Mouse (Mus musculus) neural tube, embryonic 14.5 days (tissue): Measurements from ENCODE around the gene A930017K11Rik. TPM values are rescaled to one million over a fixed set of nuclear protein-coding genes. Genes with fewer than 3 reads are reported as not detected.

Source experiments
- ATAC-seq: fragments of 200-750 bp; cut with Nextera tagmentation; 2 replicates; pipeline ENCODE4 v1.8.0; 2017; ENCODE audit warnings: low read depth, mild to moderate bottlenecking, moderate TSS enrichment, moderate library complexity
- H3K27ac ChIP-seq: fragments of 300-500 bp; sonication (generic); 2 replicates; pipeline ENCODE4 v1.5.1; 2014; ENCODE audit warnings: low read depth, mild to moderate bottlenecking, control low read depth, low read length, moderate library complexity, mixed read lengths
- H3K27me3 ChIP-seq: fragments of 300-500 bp; sonication (generic); 2 replicates; pipeline ENCODE4 v1.6.1; 2014; ENCODE audit warnings: low read length; ENCODE audit not compliant: control insufficient read depth, insufficient read depth
- H3K36me3 ChIP-seq: fragments of 300-500 bp; sonication (generic); 2 replicates; pipeline ENCODE4 v1.6.1; 2014; ENCODE audit warnings: low read length, mixed read lengths; ENCODE audit not compliant: control insufficient read depth, insufficient read depth
- H3K4me1 ChIP-seq: fragments of 300-500 bp; sonication (generic); 2 replicates; pipeline ENCODE4 v1.6.1; 2014; ENCODE audit warnings: low read length; ENCODE audit not compliant: control insufficient read depth, insufficient read depth
- H3K4me2 ChIP-seq: fragments of 300-500 bp; sonication (generic); 2 replicates; pipeline ENCODE4 v1.6.1; 2014; ENCODE audit warnings: mild to moderate bottlenecking, low read depth, low read length, control low read depth
- H3K4me3 ChIP-seq: fragments of 300-500 bp; sonication (generic); 2 replicates; pipeline ENCODE4 v1.5.1; 2014; ENCODE audit warnings: low read depth, low read length, control low read depth, mixed read lengths
- H3K9ac ChIP-seq: fragments of 300-500 bp; sonication (generic); replicated peaks from 2 replicates; pipeline ENCODE4 v1.6.1; 2014; ENCODE audit warnings: low read depth, mild to moderate bottlenecking, control low read depth, low read length, mixed read lengths
- H3K9me3 ChIP-seq: fragments of 300-500 bp; sonication (generic); 2 replicates; pipeline ENCODE4 v1.6.1; 2016; ENCODE audit warnings: low read length; ENCODE audit not compliant: control insufficient read depth
- WGBS: fragments of 180-500 bp; shearing (Covaris S2); extraction: QIAGEN DNeasy Blood & Tissue Kit; methylation state at CpG from one replicate; pipeline ENCODE4 v1.1.7; 2014; 5-methylcytosine and 5-hydroxymethylcytosine counted together
- polyA plus RNA-seq: library from polyadenylated mRNA; unstranded; fragments of >200 nt; fragmentation: Nextera tagmentation; extraction: Ambion mirVana; gene quantifications from 2 replicates; pipeline ENCODE4 v1.2.1, GENCODE M21; 2014

A930017K11Rik gene
- polyA plus RNA-seq, 1 experiment from 2014 or later = 0.08 TPM

GRCm38 (mm10) chr17:25943769-25944168 is 8.6 kb downstream of the A930017K11Rik start:
- Histone ChIP-seq H3K36me3 (no peaks in the 10 kb centered on the region), H3K9me3 (no peaks in the 10 kb centered on the region), H3K4me1 (peaks cover 10% of the 10 kb centered on the region; the same call in 1 of the 2 replicates), H3K9ac (no peak overlapping the region), H3K4me3 (no peak overlapping the region), H3K27me3 (no peaks in the 10 kb centered on the region), H3K27ac (no peak overlapping the region), H3K4me2 (no peak overlapping the region)
- 80% methylated on average over 9 of the region's 9 CpGs for WGBS
- ATAC-seq = no peak

DNA sequence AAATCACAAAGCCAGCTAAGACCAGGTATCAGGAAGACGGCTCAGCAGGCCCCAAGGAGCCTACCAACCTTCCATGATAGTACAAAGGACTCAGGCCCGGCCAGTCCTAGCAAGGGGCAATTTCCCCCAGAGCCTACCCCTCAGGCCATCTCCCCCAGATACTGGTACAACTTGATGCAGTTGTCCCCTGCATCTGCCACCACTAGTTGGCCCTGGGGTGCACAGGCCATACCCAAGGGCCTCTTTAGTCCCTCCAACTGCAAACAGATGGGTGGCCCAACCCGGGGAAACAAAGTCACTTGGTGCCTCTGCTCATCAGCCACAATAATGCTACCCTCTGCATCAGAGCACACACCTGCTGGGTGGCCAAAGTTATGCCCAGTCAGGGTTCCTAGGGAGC is 9.1 kb downstream of the A930017K11Rik start:
- Histone ChIP-seq H3K4me3 (no peak overlapping the region), H3K4me1 (peaks cover 10% of the 10 kb centered on the region; the same call in 1 of the 2 replicates), H3K9ac (no peak overlapping the region), H3K4me2 (no peak overlapping the region), H3K9me3 (no peaks in the 10 kb centered on the region), H3K27ac (no peak overlapping the region), H3K27me3 (no peaks in the 10 kb centered on the region), H3K36me3 (no peaks in the 10 kb centered on the region)
- WGBS = 84% methylated on average over 3 of the region's 3 CpGs
- ATAC-seq = no peak

DNA sequence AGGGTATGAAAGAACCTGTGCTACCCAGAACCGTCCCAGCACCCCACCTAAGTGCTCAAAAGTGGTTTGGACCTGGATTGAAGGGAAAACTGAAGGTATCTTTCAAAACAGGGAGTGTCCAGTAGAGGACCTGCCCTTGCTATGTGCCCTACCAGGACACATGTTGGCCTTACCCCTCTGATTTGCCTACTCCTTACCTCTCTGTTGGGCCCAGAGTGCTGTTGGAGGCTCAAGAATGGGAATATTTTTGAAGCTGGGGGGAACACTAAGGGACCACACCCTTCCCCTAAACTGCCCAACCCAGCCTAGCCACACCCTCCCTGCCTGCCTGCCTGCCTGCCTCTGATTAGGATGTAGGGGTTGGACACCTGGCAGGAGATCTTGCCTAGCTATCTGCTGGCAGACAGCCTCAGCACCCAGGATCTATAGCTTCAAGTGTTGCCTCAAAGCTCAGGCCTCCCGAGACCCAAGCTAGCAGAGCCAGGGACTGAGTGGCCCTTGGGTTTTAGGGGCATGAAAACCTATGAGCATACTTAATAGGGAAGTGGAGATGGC is 9.7 kb downstream of the A930017K11Rik start:
- no peak for ATAC-seq
- Histone ChIP-seq H3K4me2 (no peak overlapping the region), H3K4me1 (peaks cover 10% of the 10 kb centered on the region; the same call in 1 of the 2 replicates), H3K9ac (no peak overlapping the region), H3K27ac (no peak overlapping the region), H3K36me3 (no peaks in the 10 kb centered on the region), H3K4me3 (no peak overlapping the region), H3K9me3 (no peaks in the 10 kb centered on the region), H3K27me3 (no peaks in the 10 kb centered on the region)
- WGBS = 90% methylated on average over 2 of the region's 2 CpGs

DNA sequence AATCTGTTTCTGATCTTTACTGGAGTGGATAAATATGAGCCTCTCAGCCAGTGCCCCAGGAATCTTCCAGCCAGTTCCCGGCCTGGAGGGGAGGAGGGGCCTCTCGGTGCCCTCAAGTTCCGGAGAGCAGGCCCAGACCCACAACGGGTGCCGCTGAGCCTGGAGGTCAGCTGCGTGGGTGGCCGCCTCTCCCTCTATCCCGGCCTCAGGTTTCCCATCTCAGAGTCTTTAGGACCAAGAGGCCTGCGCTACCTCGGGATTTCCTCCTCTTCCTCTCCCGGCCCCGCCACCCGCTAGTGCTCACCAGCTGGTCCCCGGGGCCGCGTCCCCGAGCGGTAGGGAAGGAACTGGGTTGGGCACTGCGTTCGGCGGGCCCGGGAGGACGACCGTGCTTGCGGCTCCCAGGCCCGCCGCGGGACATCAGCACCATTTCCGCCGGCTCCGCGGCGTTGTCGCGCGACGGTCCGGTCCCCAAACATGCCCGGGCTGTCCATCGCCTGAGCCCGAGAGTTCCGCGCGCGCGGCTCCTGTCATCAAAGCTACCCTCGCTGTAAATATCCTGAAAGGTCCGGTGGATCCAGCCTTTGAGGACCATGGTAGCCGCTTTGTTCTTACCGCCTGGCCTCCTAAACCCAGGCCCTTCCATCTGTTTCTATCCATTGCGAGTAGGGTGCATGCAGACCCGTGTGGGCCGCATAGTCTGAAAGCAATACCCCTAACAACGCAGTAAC is 10.7 kb downstream of the A930017K11Rik start:
- ATAC-seq = peak; percentile 76
- Histone ChIP-seq H3K4me2 (peak overlapping the region; percentile 81), H3K4me3 (peak overlapping the region; percentile 84), H3K27ac (peak overlapping the region; percentile 80), H3K4me1 (peaks cover 10% of the 10 kb centered on the region; the same call in 1 of the 2 replicates), H3K27me3 (no peaks in the 10 kb centered on the region), H3K9ac (peak overlapping the region; percentile 96), H3K9me3 (no peaks in the 10 kb centered on the region), H3K36me3 (peaks cover 4% of the 10 kb centered on the region; the same call in 1 of the 2 replicates)
- 3% methylated on average over 54 of the region's 54 CpGs for WGBS

DNA sequence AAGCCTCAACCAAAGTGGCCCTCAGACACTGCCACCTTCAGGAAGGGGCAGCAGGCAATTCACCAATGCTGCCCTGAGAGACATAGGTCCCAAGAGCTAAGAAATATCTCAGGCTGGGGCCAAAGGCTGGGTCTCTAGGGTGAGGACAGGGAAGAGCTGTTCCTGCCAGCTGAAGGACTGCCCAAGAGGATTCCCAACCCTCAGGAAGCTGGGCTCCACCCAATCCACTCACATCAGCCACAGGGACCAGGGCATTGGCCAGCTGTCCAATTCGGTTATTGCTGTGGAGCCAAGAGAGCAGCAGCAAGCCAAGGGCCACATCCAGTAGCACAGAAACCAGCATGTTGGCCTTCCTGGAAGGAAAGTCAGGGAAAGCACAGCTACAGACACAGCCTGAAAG is 17.8 kb downstream of the A930017K11Rik start:
- H3K4me2 ChIP-seq = no peak overlapping the region
- H3K27ac ChIP-seq = no peak overlapping the region
- H3K9me3 ChIP-seq = no peaks in the 10 kb centered on the region
- H3K9ac ChIP-seq = no peak overlapping the region
- 80% methylated on average over 1 of the region's 1 CpGs for WGBS
- ATAC-seq = no peak
- H3K4me1 ChIP-seq = no peaks in the 10 kb centered on the region
- peaks cover 44% of the 10 kb centered on the region for H3K36me3 ChIP-seq
- H3K27me3 ChIP-seq = no peaks in the 10 kb centered on the region
- H3K4me3 ChIP-seq = no peak overlapping the region

DNA sequence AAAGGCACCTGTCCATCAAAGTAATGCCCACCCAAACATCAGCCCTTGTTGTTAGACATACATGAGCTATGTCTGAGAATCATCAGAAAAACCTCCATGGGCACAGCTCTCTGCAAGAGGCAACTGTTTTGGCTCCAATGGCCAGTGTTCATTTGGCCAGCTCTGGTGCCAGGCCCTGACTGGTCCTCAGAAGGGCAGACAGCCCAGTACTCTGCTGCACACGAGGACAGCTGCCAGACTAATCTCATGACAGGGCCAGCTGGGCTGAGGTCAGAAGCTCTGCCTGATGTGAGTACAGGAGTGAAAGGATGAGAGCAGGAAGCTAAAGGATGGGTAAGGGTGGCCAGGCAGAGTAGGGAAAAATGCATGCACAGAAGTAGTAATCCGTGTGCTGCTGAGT is 27.0 kb downstream of the A930017K11Rik start:
- Histone ChIP-seq H3K36me3 (peaks cover 15% of the 10 kb centered on the region), H3K4me3 (no peak overlapping the region), H3K4me1 (no peaks in the 10 kb centered on the region), H3K9ac (no peak overlapping the region), H3K27ac (no peak overlapping the region), H3K4me2 (no peak overlapping the region), H3K9me3 (no peaks in the 10 kb centered on the region), H3K27me3 (no peaks in the 10 kb centered on the region)
- no peak for ATAC-seq
- WGBS = 85% methylated on average over 2 of the region's 2 CpGs

DNA sequence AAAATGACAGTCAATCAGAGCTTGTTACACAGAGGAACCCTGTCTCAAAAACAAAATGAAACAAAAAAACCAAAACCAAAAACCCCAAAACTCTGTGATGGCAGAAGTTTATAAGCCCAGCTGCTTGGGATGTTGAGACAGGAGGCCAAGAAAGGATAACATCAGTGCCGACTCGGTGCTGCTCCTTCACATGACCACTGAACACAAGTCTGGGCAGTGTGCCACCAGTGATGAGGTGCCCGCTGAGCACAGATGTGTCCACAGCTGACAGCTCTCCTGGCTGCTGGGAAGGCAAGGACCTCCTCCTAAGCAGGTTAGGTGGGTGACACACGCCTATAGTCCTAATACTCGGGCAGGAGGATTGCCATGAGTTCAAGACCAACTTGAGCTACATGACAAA is 30.2 kb downstream of the A930017K11Rik start:
- H3K4me3 ChIP-seq = no peak overlapping the region
- no peak overlapping the region for H3K27ac ChIP-seq
- peaks cover 5% of the 10 kb centered on the region; the same call in 1 of the 2 replicates for H3K36me3 ChIP-seq
- peaks cover 16% of the 10 kb centered on the region for H3K4me1 ChIP-seq
- H3K9ac ChIP-seq = no peak overlapping the region
- no peaks in the 10 kb centered on the region for H3K27me3 ChIP-seq
- 70% methylated on average over 5 of the region's 5 CpGs for whole genome bisulfite sequencing
- H3K4me2 ChIP-seq = no peak overlapping the region
- H3K9me3 ChIP-seq = no peaks in the 10 kb centered on the region
- no peak for ATAC-seq

- Histone ChIP-seq H3K4me1 (peaks cover 16% of the 10 kb centered on the region), H3K4me3 (peak overlapping the region; percentile 96), H3K9me3 (no peaks in the 10 kb centered on the region), H3K27me3 (no peaks in the 10 kb centered on the region), H3K27ac (peak overlapping the region; percentile 93), H3K36me3 (no peaks in the 10 kb centered on the region), H3K4me2 (peak overlapping the region; percentile 65), H3K9ac (peak overlapping the region; percentile 86)
- ATAC-seq = peak; percentile 98
- WGBS = under 1% methylated on average over 33 of the region's 40 CpGs
Measured at GRCm38 (mm10) chr17:25919786-25920642, 32.4 kb downstream of the A930017K11Rik start.
